Mouse (Mus musculus) heart, embryonic 12.5 days (tissue): ENCODE measurements around the gene Tedc2. TPM values are rescaled to one million over a fixed set of nuclear protein-coding genes. Genes with fewer than 3 reads are reported as not detected.

ENCODE experiments used
- ATAC-seq: fragments of 200-750 bp; cut with Nextera tagmentation; 2 replicates; pipeline ENCODE4 v1.8.0; 2017; ENCODE audit warnings: moderate TSS enrichment, moderate library complexity; ENCODE audit not compliant: insufficient number of reproducible peaks, low FRiP score
- H3K27ac ChIP-seq: fragments of 300-500 bp; sonication (generic); 2 replicates; pipeline ENCODE4 v1.5.1; 2016; ENCODE audit warnings: mild to moderate bottlenecking, moderate library complexity; ENCODE audit not compliant: poor library complexity, severe bottlenecking
- H3K27me3 ChIP-seq: fragments of 300-500 bp; sonication (generic); replicated peaks from 2 replicates; pipeline ENCODE4 v1.6.1; 2016; ENCODE audit warnings: mild to moderate bottlenecking, moderate library complexity
- H3K36me3 ChIP-seq: fragments of 300-500 bp; sonication (generic); 2 replicates; pipeline ENCODE4 v1.6.1; 2016; ENCODE audit warnings: mild to moderate bottlenecking, moderate library complexity
- H3K4me1 ChIP-seq: fragments of 300-500 bp; sonication (generic); replicated peaks from 2 replicates; pipeline ENCODE4 v1.6.1; 2016; ENCODE audit warnings: mild to moderate bottlenecking
- H3K4me2 ChIP-seq: fragments of 300-500 bp; sonication (generic); 2 replicates; pipeline ENCODE4 v1.6.1; 2016; ENCODE audit warnings: mild to moderate bottlenecking, moderate library complexity
- H3K4me3 ChIP-seq: fragments of 300-500 bp; sonication (generic); 2 replicates; pipeline ENCODE4 v1.5.1; 2016; ENCODE audit warnings: mild to moderate bottlenecking
- H3K9ac ChIP-seq: fragments of 300-500 bp; sonication (generic); 2 replicates; pipeline ENCODE4 v1.6.1; 2016; ENCODE audit warnings: mild to moderate bottlenecking, moderate library complexity
- H3K9me3 ChIP-seq: fragments of 300-500 bp; sonication (generic); replicated peaks from 2 replicates; pipeline ENCODE4 v1.6.1; 2016; ENCODE audit warnings: mild to moderate bottlenecking, moderate library complexity
- WGBS: fragments of 180-500 bp; shearing (Covaris S2); methylation state at CpG from one replicate; pipeline ENCODE4 v1.1.7; 2016; 5-methylcytosine and 5-hydroxymethylcytosine counted together
- polyA plus RNA-seq: library from polyadenylated mRNA; unstranded; fragments of >200 nt; fragmentation: Nextera tagmentation; extraction: Ambion mirVana; gene quantifications from 2 replicates; pipeline ENCODE4 v1.2.1, GENCODE M21; 2016

Gene Tedc2
- polyA plus RNA-seq: 6.0 and 7.5 TPM in 2 replicates

- peaks cover 61% of the 10 kb centered on the region for H3K36me3 ChIP-seq
Observed at GRCm38 (mm10) chr17:24220435-24221411, at the start of gene Tedc2. Gene Tedc2, minus strand, starts transcription at chr17:24220851.

GRCm38 (mm10) chr17:24267133-24267532 lies 46.5 kb upstream of the Tedc2 start:
- H3K4me1 ChIP-seq: no peaks in the 10 kb centered on the region
- H3K9me3 ChIP-seq: no peaks in the 10 kb centered on the region
- H3K27me3 ChIP-seq: no peaks in the 10 kb centered on the region
- 83% methylated on average over 1 of the region's 1 CpGs for WGBS
- no peaks in the 10 kb centered on the region for H3K36me3 ChIP-seq
- H3K4me2 ChIP-seq: no peak overlapping the region
- ATAC-seq: no peak
- H3K4me3 ChIP-seq: no peak overlapping the region
- no peak overlapping the region for H3K27ac ChIP-seq
- no peak overlapping the region for H3K9ac ChIP-seq

More at GRCm38 (mm10) chr17:24220435-24221411, at the start of gene Tedc2:
- Histone ChIP-seq H3K27ac (peak within 1 kb of the TSS; percentile 33), H3K27me3 (no peaks in the 10 kb centered on the region), H3K4me3 (peak within 1 kb of the TSS; percentile 74), H3K9me3 (no peaks in the 10 kb centered on the region), H3K4me2 (peak within 1 kb of the TSS; percentile 81), H3K9ac (peak within 1 kb of the TSS; percentile 77), H3K4me1 (peaks cover 14% of the 10 kb centered on the region)
- 2% methylated on average over 41 of the region's 41 CpGs for WGBS
- peak; percentile 92 for ATAC-seq

GRCm38 (mm10) chr17:24264766-24265165 lies 44.1 kb upstream of the Tedc2 start:
- Histone ChIP-seq H3K27me3 (no peaks in the 10 kb centered on the region), H3K36me3 (no peaks in the 10 kb centered on the region), H3K9me3 (no peaks in the 10 kb centered on the region), H3K27ac (no peak overlapping the region), H3K4me2 (no peak overlapping the region), H3K4me1 (no peaks in the 10 kb centered on the region), H3K9ac (no peak overlapping the region), H3K4me3 (no peak overlapping the region)
- WGBS: 64% methylated on average over 2 of the region's 2 CpGs
- ATAC-seq: no peak

GRCm38 (mm10) chr17:24260516-24260915 lies 39.9 kb upstream of the Tedc2 start:
- no peaks in the 10 kb centered on the region for H3K36me3 ChIP-seq
- H3K4me2 ChIP-seq: no peak overlapping the region
- no peaks in the 10 kb centered on the region for H3K27me3 ChIP-seq
- WGBS: 65% methylated on average over 4 of the region's 4 CpGs
- ATAC-seq: no peak
- H3K27ac ChIP-seq: no peak overlapping the region
- no peaks in the 10 kb centered on the region for H3K9me3 ChIP-seq
- H3K9ac ChIP-seq: no peak overlapping the region
- no peaks in the 10 kb centered on the region for H3K4me1 ChIP-seq
- no peak overlapping the region for H3K4me3 ChIP-seq

- Histone ChIP-seq H3K4me3 (no peak overlapping the region), H3K4me1 (no peaks in the 10 kb centered on the region), H3K4me2 (no peak overlapping the region), H3K27ac (no peak overlapping the region), H3K36me3 (no peaks in the 10 kb centered on the region), H3K27me3 (no peaks in the 10 kb centered on the region), H3K9me3 (no peaks in the 10 kb centered on the region), H3K9ac (no peak overlapping the region)
- ATAC-seq: no peak
- 66% methylated on average over 5 of the region's 5 CpGs for WGBS
Observed at GRCm38 (mm10) chr17:24259702-24260101, 39.1 kb upstream of the Tedc2 start.

- Histone ChIP-seq H3K27ac (no peak overlapping the region), H3K36me3 (no peaks in the 10 kb centered on the region), H3K4me2 (no peak overlapping the region), H3K9ac (no peak overlapping the region), H3K4me1 (no peaks in the 10 kb centered on the region), H3K4me3 (no peak overlapping the region), H3K27me3 (no peaks in the 10 kb centered on the region), H3K9me3 (no peaks in the 10 kb centered on the region)
- WGBS: 71% methylated on average over 4 of the region's 4 CpGs
- no peak for ATAC-seq
Observed at GRCm38 (mm10) chr17:24258981-24259380, 38.3 kb upstream of the Tedc2 start.

GRCm38 (mm10) chr17:24252329-24252728 lies 31.7 kb upstream of the Tedc2 start:
- Histone ChIP-seq H3K27me3 (no peaks in the 10 kb centered on the region), H3K9ac (no peak overlapping the region), H3K4me3 (no peak overlapping the region; the same call in 1 of the 2 replicates), H3K4me2 (peak overlapping the region; percentile 74; the same call in 1 of the 2 replicates), H3K36me3 (peaks cover 17% of the 10 kb centered on the region), H3K27ac (no peak overlapping the region), H3K9me3 (no peaks in the 10 kb centered on the region), H3K4me1 (peaks cover 17% of the 10 kb centered on the region)
- no peak for ATAC-seq
- 86% methylated on average over 2 of the region's 2 CpGs for WGBS

- ATAC-seq: peak; percentile 100
- under 1% methylated on average over 48 of the region's 48 CpGs for WGBS
- Histone ChIP-seq H3K36me3 (peaks cover 22% of the 10 kb centered on the region), H3K4me2 (peak within 1 kb of the TSS; percentile 74), H3K4me1 (peaks cover 17% of the 10 kb centered on the region), H3K27me3 (no peaks in the 10 kb centered on the region), H3K9me3 (no peaks in the 10 kb centered on the region), H3K4me3 (peak within 1 kb of the TSS; percentile 87), H3K9ac (peak within 1 kb of the TSS; percentile 85), H3K27ac (peak within 1 kb of the TSS; percentile 82)
Observed at GRCm38 (mm10) chr17:24251320-24252069, 30.8 kb upstream of the Tedc2 start, which contains the start of gene Ccnf. Gene Ccnf, minus strand, starts transcription at chr17:24251484.

GRCm38 (mm10) chr17:24250988-24251319 lies 30.3 kb upstream of the Tedc2 start:
- Histone ChIP-seq H3K27me3 (no peaks in the 10 kb centered on the region), H3K9me3 (no peaks in the 10 kb centered on the region), H3K36me3 (peaks cover 26% of the 10 kb centered on the region), H3K4me3 (peak overlapping the region; percentile 87), H3K27ac (peak overlapping the region; percentile 20; the same call in 1 of the 2 replicates), H3K9ac (peak overlapping the region; percentile 85), H3K4me1 (peaks cover 17% of the 10 kb centered on the region), H3K4me2 (peak overlapping the region; percentile 74)
- WGBS: under 1% methylated on average over 32 of the region's 32 CpGs
- no peak for ATAC-seq

- Histone ChIP-seq H3K9ac (no peak overlapping the region), H3K4me3 (no peak overlapping the region), H3K27ac (no peak overlapping the region), H3K4me2 (no peak overlapping the region), H3K9me3 (peaks cover 8% of the 10 kb centered on the region; the same call in 1 of the 2 replicates), H3K4me1 (peaks cover 17% of the 10 kb centered on the region), H3K36me3 (peaks cover 43% of the 10 kb centered on the region), H3K27me3 (no peaks in the 10 kb centered on the region)
- WGBS: 91% methylated on average over 2 of the region's 2 CpGs
- ATAC-seq: no peak
Observed at GRCm38 (mm10) chr17:24248641-24249040, 28.0 kb upstream of the Tedc2 start.

GRCm38 (mm10) chr17:24244061-24244460 lies 23.4 kb upstream of the Tedc2 start:
- peaks cover 88% of the 10 kb centered on the region for H3K36me3 ChIP-seq
- no peaks in the 10 kb centered on the region for H3K4me1 ChIP-seq
- H3K4me3 ChIP-seq: no peak overlapping the region
- ATAC-seq: no peak
- no peak overlapping the region for H3K4me2 ChIP-seq
- no peak overlapping the region for H3K9ac ChIP-seq
- no peaks in the 10 kb centered on the region for H3K27me3 ChIP-seq
- peaks cover 9% of the 10 kb centered on the region; the same call in 1 of the 2 replicates for H3K9me3 ChIP-seq
- 97% methylated on average over 8 of the region's 8 CpGs for WGBS
- no peak overlapping the region for H3K27ac ChIP-seq
